Mouse (Mus musculus) adrenal gland, postnatal 36 days (tissue): Measurements from ENCODE around the gene Ly6g5c. TPM values are rescaled to one million over a fixed set of nuclear protein-coding genes. Genes with fewer than 3 reads are reported as not detected.
"Not testable (repeated sequence)": the region's sequence is repeated elsewhere in the genome, so short reads cannot be mapped to it uniquely, and the experiment has no call there.

Source experiments
- DNase-seq, 2 experiments: peaks; one replicate each; pipeline ENCODE4 v3.0.0; 2021; ENCODE audit warnings: mixed read lengths in 1 of 2
- total RNA-seq, 2 experiments: library from RNA; stranded (reverse); gene quantifications; 2 replicates each; pipeline ENCODE4 v1.2.3; 2021

Gene Ly6g5c
- total RNA-seq, 2 experiments from 2014 or later: not detected

DNA sequence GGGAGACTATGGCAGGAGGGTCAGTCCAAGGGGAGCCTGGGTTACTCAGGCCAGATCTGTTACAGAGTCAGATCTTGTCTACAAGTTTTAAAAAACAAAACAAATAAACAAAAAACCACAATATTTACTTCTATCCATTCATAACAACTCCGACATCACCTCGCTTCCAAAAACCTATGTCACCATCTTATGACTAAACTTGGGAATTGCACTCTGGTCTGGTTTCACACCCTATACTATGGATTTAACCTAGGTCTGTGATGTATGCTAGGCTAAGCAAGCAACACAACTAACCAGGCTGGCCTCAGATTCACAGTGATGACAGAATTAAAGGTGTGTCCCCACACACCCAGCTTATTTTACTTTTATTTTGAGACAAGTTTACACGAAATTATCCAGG lies 1.6 kb upstream of the Ly6g5c start:
- DNase-seq: no peak

DNA sequence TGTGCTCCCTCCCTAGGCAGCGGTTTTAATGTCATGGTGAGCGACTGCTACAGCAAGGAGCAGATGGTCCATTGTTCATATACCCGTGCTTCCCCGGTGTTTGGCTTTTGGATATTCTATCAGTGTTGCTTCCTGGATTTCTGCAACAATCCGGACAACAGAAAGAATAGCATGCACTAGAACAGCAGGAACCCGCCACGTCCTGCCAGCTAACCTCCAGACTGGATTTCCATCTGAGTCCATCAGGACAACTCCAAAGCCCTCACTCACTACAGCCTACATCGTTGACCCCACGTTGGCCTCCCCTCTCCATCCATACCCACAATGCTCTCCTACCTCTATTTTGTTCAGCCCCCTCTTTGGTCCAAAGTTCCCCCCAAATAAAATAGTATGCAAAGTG lies 3.7 kb downstream of the Ly6g5c start:
- DNase-seq: no peak

DNA sequence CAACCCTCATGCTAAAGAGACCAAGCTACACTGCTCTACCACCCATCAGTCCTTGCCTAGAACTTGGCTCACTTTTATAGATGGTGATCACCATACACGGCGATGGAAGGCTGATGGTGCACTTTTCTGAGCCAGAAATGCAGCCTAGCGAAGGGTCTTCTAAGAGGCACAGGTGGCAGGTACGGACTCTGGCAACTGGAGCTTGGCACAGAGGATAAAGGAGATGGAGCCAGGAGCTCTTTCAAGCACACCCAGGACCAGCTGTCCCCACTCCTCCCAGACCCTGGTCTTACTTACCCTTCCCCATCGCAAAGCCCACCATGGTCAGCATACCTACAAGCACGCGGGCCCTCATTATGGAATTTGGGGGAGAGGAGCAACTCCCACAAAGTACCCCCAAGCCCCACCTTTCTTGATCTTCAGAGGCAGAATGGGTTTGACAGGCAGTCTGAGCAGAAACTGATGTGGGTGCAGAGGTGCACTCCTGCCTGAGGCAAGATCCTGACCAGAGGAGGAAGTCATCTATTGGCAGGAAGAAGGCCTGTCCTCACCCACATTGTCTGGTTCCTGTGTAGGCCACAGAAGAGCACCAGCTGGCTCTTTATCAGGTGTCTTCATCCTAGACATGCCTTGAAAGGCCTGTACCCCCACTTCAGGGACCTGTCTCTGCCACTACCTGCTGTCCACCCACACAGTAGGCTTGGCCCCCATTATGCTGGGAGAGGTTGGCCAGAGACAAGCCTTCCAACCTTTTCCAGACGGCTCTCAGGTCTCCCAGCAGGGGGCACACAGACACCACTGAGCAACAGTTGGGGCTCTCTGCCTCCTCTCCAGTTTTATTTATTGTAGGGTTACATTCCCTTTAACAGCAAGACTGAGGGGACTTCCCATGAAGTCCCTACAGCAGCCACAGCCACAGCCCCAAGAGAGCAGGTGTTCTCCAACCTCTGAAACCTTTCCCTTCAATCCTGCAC lies 7.3 kb downstream of the Ly6g5c start, which contains the start of gene Ly6g5b:
Ly6g5b (minus strand) TSS at position 383 of the 974 bp plus-strand sequence.
- peak; percentile 18 to 61 for DNase-seq

DNA sequence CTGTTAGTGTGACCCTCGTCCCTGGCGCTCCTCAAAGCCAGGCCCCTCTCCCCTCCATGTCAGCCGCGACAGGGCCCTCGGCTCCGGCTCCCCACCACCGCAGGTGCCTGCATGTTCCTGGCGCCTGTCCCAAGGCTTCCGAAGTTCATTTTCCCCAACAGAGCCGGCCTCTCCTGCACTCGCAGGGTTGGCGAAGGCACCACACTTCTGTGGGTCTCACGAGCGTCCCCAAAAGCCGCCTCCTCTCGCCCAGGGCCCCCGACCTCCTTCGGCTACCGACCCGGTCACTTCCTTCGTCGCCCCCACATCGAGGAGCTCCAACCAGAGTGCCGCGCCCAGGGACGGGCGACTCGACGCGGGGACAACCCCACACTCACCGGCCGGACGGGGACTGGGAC lies 12.7 kb downstream of the Ly6g5c start:
- peak; percentile 58 to 75 for DNase-seq

DNA sequence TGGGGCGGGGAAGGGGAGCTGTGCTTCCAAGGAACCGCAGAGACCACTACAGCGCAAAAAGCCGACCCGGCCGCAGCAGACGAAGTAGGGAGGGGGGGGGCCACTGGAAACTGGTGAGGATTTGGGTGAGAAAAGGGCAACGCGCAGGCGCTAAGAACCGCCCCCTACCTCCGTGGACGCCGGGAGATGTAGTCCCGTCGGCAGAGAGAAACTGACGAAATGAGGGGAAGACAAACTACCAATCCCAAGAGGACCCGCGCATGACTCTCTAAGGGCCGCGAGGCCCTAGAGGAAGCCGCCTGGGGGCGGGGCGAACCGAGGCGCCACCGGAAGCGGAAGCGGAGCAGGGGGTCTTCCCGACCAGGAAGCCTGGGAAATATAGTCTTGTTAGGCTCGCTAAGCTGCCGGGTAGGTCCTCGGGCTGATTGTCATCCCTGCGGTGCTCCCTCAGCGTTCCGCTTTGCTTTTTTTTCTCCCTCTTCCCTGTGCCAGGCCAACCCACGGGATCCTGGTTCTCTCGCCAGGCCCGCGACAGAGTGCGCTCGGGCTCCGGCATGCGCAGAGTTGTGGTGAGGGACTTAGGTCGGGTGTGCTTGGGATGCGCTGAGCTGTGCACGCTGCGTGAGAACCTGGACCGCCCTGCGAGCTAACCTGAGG lies 13.2 kb downstream of the Ly6g5c start, which contains the start of gene Gpank1:
Gpank1 (plus strand) TSS at position 313 of the 657 bp plus-strand sequence.
- DNase-seq: peak; percentile 99

DNA sequence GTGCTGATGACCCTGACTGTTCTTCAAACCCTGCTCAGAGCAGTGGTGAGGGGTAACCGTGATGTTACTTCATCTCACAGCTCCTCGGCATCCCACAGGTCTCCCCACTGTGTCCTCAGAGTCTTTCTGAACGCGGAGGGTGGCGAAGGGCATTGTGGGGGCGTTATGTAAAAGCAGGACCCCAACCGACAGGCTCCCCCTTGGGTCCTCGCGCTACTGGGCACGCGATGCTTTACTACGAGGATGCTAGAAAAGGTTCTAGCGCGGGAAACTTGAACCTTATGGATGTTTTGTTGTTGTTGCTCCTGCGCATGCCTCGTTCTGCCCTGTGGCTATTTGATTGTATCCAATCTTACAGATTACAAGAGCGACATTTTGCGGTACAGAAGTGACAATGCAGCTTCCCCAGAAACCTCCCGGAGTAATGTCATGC lies 13.8 kb downstream of the Ly6g5c start, which contains the start of gene Csnk2b:
Csnk2b (minus strand) TSS at position 183 of the 433 bp plus-strand sequence.
- DNase-seq: peak; percentile 55 to 71

DNA sequence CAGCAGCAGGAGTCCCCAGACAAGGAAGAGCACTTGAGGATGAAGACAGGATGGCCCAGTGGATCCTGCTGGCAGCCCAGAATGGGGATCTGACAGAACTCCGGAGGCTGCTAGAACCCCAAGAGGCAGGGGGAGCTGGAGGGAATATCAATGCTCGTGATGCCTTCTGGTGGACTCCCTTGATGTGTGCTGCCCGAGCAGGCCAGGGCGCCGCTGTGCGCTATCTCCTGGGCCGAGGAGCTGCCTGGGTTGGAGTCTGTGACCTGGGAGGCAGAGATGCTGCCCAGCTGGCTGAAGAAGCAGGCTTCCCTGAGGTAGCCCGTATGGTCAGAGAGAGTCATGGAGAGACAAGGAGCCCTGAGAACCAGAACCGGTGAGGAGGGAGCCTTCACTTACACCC lies 15.2 kb downstream of the Ly6g5c start:
- DNase-seq: not testable (repeated sequence)

DNA sequence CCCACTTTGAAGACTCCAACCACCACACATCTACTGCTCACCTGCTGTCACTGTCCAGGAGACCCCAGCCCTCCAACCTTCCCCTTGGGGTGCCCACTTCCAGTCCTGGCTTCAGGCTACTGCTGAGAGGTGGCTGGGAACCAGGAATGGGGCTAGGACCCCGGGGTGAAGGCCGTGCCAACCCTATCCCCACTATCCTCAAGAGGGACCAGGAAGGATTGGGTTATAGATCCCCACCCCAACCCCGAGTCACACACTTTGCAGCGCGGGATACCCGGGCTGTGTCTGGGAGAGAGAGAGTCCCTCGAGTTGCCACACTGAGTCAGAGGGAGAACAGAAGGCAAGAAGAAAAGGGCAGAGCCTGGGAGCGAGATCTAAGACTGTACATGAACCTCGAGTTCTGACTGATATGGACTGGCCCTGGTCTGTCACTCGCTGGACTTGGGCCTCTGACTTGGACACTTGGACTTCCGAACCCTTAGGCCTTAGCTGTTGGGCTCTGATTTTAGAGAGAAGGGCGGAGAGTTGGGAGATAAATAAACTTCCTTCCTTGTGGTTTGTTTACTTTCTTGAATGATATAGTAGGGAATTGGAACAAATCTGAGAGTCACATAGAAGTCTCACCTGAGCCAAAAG lies 16.3 kb downstream of the Ly6g5c start:
- DNase-seq: not testable (repeated sequence)

DNA sequence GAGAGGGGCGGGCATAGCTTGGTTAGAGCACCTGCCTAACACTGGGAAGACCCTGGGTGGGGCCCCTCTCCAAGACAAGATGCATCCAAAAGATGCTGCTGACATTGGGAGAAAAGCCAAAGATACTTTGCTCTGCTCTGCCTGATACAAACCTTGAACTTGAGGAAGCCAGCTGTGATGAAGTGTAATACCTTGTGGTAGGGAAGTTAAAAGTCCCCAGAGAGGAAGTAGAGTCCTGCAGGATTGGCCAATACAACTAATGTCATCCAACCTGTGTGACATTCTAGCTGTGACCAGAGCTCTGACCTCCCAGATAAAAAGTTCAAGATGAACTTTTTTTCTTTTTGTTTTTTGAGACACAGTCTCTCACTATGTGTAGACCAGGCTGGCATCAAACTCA lies 17.0 kb downstream of the Ly6g5c start:
- DNase-seq: no peak

DNA sequence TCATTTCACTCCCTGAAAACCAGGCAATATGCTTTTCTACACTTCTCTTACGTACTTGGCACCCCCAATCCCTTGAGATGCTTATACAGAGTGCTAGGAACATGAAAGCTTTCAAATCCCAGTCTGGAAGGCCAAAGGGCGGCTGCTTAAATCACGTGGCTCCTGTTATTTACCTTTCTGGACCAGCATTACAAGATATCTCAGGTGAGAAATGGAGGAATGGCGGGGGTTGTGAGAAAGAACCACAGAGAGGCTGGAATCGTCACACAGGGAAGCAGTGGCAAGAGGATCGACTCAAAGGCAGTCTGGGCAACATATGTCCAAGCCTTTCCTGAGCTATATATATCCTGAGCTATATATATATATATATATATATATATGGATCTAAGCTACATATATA lies 17.5 kb downstream of the Ly6g5c start:
- DNase-seq: no peak

DNA sequence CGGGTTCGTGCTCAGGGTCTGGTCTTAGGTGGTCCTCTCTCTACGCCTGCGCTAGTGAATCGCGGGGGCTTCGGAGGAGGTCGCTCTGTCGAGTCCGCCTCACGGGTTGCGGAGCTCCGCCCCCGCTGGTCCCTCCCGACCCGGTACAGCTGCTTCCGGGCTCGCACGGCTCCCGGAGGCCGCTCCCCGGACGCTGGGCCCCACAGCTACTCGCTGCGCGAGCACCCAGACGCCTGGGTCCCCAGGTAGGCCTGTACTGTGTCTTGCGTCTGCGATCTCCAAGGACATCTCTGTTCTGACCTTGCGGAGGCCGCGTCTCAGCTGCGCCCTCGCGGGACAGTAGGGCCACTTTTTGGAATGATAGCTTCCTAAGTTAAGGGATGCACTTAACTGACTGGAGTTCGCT lies 18.1 kb downstream of the Ly6g5c start, which contains the start of gene D17H6S53E:
D17H6S53E (plus strand) TSS at position 168 of the 406 bp plus-strand sequence.
- DNase-seq: peak; percentile 83 to 91

DNA sequence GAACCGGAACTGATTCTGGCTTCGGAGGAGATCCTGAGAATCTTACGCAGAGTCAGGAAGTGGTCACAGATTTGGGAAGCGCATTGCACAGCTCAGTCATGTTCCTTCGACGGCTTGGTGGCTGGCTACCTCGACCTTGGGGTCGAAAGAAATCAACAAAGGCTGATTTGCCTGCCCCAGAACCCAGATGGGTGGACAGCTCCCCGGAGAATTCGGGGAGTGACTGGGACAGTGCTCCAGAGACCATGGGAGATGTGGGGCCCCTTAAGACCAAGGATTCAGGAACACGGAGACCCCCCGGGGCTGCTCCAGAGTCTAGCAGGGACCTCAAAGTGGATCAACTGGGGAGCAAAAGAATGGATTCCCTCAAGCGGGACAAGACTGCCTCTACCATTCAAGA lies 18.9 kb downstream of the Ly6g5c start:
- DNase-seq: no peak

DNA sequence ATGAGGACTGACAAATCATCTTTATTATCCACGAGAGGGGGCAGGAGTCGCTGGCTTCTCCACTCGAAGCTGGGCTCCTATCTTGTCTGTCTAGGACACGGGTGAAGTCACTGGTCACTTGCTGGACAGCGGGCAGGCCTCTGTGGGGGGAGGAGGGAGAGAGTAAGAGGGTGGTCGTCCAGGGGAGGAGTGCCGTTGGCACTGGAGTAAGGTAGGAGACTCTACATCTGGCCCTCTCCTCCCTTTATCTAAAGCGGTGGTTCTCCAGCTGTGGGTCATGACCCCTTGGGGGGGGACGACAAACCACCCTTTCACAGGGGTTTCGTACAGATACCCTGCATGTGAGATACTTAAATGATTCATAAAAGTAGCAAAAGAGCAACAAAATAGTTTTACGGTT lies 20.9 kb downstream of the Ly6g5c start:
- no peak for DNase-seq

DNA sequence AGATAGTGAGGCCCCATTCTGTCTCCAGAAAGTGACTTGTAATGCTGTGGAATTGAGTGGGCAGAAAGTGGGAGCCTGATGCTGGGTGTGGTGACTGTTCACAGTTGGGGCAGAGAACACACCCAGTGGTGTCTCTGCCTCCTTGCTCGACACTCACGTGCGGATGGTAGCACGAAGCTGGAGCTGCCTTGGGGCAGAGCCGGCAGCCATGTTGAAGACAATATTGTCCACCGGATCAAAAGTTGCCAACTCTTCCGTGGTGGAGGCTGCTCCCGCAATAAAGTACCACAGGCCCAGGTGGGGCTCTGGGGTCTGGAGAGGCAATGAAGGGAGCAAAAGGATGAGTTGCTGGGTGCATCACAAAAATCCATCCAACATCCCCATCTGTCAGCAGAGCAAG lies 23.0 kb downstream of the Ly6g5c start:
- DNase-seq: no peak

DNA sequence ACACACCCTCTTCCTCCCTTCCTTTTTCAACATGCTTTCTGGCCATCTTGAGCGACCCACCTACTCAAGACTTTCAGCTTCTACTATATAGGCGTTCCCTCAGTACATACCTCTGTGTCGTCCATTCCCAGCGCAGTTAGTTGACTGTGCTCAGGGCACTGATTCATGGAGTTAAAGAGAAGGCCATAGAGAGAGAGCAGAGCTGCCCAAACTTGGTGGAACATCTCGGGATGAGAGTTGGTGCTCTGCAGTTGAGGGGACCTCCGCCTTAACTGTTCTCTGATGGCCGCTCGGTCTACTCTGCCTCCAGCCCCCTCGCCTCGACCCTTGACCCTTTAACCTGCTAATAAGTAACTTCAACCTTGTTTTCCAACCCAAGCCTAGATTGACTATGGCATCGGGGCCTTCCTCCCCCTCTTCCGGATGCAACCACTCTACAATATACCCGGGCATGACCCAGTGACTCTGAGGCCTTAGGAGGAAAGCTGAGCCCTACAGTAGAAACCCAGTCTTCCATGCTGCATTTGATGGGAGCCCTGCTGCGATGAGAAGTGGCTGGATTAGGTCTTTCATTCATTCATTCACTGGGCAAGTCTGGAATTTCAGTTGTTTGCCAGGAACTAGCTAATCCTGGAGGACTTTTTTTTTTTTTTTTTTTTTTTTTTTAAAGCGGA lies 23.6 kb downstream of the Ly6g5c start, which contains the start of gene Apom:
Apom (minus strand) TSS at position 551 of the 674 bp plus-strand sequence.
- no peak for DNase-seq

DNA sequence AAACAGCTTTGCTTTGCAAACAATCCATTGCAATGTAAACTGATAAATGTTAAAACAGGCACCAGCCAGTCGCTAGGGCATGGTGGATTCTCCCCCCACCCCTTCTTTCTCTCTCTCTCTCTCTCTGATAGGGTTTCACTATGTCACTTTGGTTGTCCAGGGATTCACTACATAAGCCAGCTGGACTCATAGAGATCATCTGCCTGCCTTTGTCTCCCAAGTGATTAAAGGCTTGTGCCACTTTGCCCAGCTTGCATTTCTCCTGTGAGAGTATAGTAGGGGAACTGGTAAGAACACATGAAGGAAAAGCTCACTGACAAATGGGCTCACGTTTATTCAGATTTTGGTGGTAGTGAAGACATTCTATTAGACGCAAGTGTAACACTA lies 24.1 kb downstream of the Ly6g5c start:
- DNase-seq: no peak

DNA sequence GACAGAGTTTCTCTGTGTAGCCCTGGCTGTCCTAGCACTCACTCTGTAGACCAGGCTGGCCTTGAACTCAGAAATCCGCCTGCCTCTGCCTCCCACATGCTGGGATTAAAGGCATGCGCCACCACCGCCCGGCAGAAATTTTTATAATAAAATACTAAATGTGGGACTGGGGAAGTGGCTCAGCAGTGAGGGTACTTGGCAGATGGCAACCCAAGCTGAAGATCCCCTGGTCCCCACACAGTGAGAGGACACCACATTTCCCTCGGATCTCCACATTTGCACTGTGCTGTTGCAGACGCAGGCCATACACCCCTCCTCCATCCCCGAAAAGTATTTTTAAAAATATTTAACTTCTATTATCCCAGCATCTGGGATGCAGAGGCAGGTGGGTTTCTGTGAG lies 25.4 kb downstream of the Ly6g5c start:
- DNase-seq: no peak

DNA sequence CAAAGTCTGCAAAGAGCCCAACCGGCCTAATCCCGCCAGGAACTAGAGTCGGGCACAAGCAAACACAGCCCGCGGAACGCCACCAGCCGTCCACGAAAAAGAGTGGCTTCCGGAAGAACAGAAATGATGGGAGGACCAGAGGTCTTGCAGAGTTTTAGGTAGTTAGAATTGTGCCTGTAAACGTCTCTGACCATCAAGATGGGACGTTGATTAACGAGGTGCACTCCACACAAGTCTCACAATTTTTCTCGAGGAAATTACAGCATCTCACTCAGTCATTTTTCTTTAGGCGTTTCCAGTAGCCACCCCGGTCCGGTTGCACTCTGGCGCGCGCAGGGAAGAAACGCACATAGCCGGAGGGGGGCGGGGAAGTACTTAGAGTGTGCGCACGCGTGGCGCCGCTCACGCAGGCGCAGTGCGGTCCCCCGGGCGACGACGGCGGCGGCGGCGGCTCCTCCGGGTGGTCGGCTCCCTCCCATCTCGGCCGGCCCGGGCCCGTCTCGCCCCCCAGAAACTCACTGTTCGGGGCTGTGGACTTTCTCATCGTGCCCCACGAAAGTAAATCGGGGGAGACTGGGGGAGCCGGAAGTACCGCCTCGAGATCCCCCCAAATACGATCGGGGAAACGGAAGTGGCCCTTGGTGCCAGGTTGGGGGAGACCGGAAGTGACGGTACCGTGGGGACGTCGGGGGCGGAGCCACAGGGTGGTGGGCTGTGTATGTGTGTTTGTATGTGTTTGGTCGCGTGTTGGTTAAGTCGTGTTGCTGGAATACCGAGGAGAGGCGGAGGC lies 26.9 kb downstream of the Ly6g5c start, which contains the start of gene Bag6:
Bag6 (plus strand) TSS at position 378 of the 790 bp plus-strand sequence.
- peak; percentile 94 to 95 for DNase-seq

DNA sequence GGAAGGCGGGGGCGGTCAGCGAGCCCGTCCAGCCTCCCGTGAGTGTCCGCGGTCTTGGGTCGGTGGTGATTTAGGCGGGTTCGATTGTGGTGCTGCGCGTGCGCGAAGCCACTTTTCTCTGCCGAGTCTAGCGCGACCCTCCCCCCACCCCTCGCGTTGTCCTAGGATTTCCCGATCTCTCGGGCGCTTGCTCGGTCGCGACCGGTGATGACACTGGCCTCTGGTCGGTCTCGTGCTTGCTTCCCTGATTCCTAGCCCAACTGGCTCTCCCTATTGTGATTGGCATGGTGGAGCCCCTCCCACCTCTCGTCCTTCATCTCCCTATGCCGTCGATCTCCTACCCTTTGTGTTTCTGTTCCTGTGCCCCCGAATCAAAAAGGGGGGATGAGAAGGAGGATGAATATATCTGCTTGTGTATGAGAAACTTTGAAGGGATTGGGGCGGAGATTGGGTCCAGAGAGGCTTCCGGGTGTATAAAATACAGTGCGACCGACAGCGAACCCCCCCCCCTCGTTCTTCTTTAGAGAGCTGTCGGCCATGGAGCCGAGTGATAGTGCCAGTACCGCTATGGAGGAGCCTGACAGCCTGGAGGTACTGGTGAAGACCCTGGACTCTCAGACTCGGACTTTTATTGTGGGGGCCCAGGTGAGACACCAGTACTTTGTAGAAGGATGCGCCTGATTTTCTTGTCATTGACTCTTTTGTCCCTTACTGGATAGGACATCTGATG lies 27.7 kb downstream of the Ly6g5c start:
- no peak for DNase-seq

DNA sequence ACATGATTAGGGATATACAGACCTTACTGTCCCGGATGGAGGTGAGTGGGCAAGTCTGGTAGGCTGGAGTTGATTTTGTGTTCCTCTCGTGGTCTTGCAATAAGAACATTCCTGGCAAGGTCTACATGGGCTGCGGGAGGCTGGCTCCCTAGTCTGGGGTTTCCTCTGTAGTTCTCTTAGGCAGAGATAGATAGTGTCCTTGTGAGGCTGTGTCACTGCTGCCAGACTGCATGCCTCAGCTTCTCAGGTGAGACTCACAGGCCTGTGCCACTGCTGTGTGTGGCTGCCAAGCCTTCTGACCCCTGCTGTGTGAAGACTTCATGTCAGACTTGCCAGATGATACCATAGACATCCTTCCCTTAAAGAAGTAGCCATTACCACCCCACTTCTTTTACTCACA lies 31.2 kb downstream of the Ly6g5c start:
- peak; percentile 48 to 50 for DNase-seq
